Mouse (Mus musculus) heart, embryonic 12.5 days (tissue): ENCODE measurements around the gene Fmod. TPM values are rescaled to one million over a fixed set of nuclear protein-coding genes. Genes with fewer than 3 reads are reported as not detected.

Source experiments
- ATAC-seq: fragments of 200-750 bp; cut with Nextera tagmentation; 2 replicates; pipeline ENCODE4 v1.8.0; 2017; ENCODE audit warnings: moderate TSS enrichment, moderate library complexity; ENCODE audit not compliant: insufficient number of reproducible peaks, low FRiP score
- H3K27ac ChIP-seq: fragments of 300-500 bp; sonication (generic); 2 replicates; pipeline ENCODE4 v1.5.1; 2016; ENCODE audit warnings: mild to moderate bottlenecking, moderate library complexity; ENCODE audit not compliant: poor library complexity, severe bottlenecking
- H3K27me3 ChIP-seq: fragments of 300-500 bp; sonication (generic); replicated peaks from 2 replicates; pipeline ENCODE4 v1.6.1; 2016; ENCODE audit warnings: mild to moderate bottlenecking, moderate library complexity
- H3K36me3 ChIP-seq: fragments of 300-500 bp; sonication (generic); 2 replicates; pipeline ENCODE4 v1.6.1; 2016; ENCODE audit warnings: mild to moderate bottlenecking, moderate library complexity
- H3K4me1 ChIP-seq: fragments of 300-500 bp; sonication (generic); replicated peaks from 2 replicates; pipeline ENCODE4 v1.6.1; 2016; ENCODE audit warnings: mild to moderate bottlenecking
- H3K4me2 ChIP-seq: fragments of 300-500 bp; sonication (generic); 2 replicates; pipeline ENCODE4 v1.6.1; 2016; ENCODE audit warnings: mild to moderate bottlenecking, moderate library complexity
- H3K4me3 ChIP-seq: fragments of 300-500 bp; sonication (generic); 2 replicates; pipeline ENCODE4 v1.5.1; 2016; ENCODE audit warnings: mild to moderate bottlenecking
- H3K9ac ChIP-seq: fragments of 300-500 bp; sonication (generic); 2 replicates; pipeline ENCODE4 v1.6.1; 2016; ENCODE audit warnings: mild to moderate bottlenecking, moderate library complexity
- H3K9me3 ChIP-seq: fragments of 300-500 bp; sonication (generic); replicated peaks from 2 replicates; pipeline ENCODE4 v1.6.1; 2016; ENCODE audit warnings: mild to moderate bottlenecking, moderate library complexity
- WGBS: fragments of 180-500 bp; shearing (Covaris S2); methylation state at CpG from one replicate; pipeline ENCODE4 v1.1.7; 2016; 5-methylcytosine and 5-hydroxymethylcytosine counted together
- polyA plus RNA-seq: library from polyadenylated mRNA; unstranded; fragments of >200 nt; fragmentation: Nextera tagmentation; extraction: Ambion mirVana; gene quantifications from 2 replicates; pipeline ENCODE4 v1.2.1, GENCODE M21; 2016

The Fmod gene
- polyA plus RNA-seq, 1 experiment from 2014 or later, result 15.7 TPM

DNA sequence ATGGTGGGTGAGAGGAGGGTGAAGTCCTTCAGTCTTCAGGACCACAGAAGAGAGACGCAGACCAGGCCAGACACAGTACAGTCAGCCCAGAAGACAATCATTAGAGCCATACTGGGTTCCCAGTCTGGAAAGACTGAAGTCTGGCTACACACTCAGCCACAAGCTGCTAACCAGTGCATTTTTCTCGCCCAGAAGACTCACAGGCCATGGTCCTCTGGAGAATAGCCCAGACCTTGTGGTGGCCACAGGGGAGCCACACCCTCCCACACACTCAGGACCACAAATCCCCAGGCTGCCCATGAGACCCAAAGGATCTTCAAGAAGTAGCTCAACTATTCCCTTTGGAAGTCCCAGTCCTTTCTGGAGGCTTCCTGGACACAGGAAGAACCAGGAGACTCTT lies 2.3 kb downstream of the Fmod start:
- H3K9me3 ChIP-seq, result no peaks in the 10 kb centered on the region
- no peak overlapping the region for H3K4me3 ChIP-seq
- H3K27ac ChIP-seq, result no peak overlapping the region
- peaks cover 32% of the 10 kb centered on the region for H3K4me1 ChIP-seq
- H3K36me3 ChIP-seq, result no peaks in the 10 kb centered on the region
- no peaks in the 10 kb centered on the region for H3K27me3 ChIP-seq
- no peak overlapping the region for H3K9ac ChIP-seq
- no peak overlapping the region for H3K4me2 ChIP-seq
- no peak for ATAC-seq
- WGBS, result 70% methylated on average over 2 of the region's 2 CpGs

DNA sequence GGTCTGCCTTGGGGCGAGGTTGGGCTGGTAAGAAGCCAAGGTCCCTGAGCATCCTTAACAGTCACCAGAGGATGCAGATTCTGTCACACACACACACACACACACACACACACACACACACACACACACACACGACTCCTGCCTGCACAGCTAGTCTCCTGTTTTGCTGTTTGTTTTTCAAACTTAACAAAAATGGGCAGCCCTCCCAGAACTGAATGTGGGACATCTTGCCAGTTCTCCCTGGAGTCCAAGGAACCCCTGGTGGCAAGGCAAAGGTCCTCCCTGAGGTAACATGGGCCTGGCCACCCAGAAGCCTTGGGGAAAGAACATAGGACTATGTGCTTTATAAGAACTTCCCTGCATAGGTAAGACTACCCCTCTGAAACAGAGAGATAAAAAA lies 4.8 kb downstream of the Fmod start:
- H3K27me3 ChIP-seq, result 0 out of 2 replicates have a peak, but pooled peaks cover 5% of the 10 kb centered on the region
- no peaks in the 10 kb centered on the region for H3K36me3 ChIP-seq
- H3K4me1 ChIP-seq, result peaks cover 33% of the 10 kb centered on the region
- no peak overlapping the region for H3K27ac ChIP-seq
- WGBS, result 69% methylated on average over 2 of the region's 2 CpGs
- no peak overlapping the region for H3K4me3 ChIP-seq
- H3K9me3 ChIP-seq, result no peaks in the 10 kb centered on the region
- H3K4me2 ChIP-seq, result no peak overlapping the region
- H3K9ac ChIP-seq, result no peak overlapping the region
- no peak for ATAC-seq

DNA sequence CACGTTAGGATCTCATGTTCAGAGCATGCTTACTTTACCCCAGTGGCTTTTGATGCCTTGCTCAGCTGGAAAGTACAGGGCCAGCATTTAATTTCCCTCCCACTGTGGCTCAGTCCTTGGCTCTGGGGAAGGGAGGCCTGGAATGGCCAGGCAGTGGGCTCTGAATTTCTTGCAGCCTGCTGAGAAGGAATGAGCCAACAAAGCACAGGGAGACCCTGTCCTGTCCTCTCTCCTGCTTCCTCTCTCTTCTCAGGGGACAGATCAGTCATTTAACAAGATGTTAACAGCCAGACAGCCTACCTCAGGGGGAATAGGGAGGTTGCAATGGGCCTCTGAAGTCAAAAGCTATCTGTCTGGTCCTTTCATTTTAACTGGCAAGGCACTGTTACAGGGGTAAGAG lies 5.3 kb downstream of the Fmod start:
- Histone ChIP-seq H3K27ac (no peak overlapping the region), H3K4me1 (peaks cover 31% of the 10 kb centered on the region), H3K4me3 (no peak overlapping the region), H3K9me3 (no peaks in the 10 kb centered on the region), H3K36me3 (no peaks in the 10 kb centered on the region), H3K4me2 (no peak overlapping the region), H3K9ac (no peak overlapping the region), H3K27me3 (peaks cover 8% of the 10 kb centered on the region; the same call in 1 of the 2 replicates)
- ATAC-seq, result no peak
- 62% methylated on average over 1 of the region's 1 CpGs for WGBS

DNA sequence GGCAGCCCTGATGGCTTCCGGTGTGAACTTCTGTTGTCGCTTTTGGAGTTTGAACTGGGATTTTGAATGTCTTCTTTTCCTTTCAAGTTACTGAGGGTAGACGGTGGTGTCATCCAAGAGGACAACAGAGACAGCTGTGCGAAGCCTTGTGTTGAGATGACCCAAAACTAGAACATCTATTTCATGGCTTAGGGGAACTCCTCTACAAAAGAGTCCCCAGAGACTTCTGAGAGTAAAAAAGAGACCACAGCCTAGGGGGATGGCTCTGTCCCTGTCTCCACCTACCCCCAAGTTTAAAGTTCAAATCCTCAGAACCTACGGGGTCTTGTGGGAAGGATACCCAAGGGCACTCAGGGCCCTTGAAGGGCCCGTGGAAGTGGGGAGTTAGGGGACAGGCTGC lies 7.8 kb downstream of the Fmod start:
- Histone ChIP-seq H3K4me2 (no peak overlapping the region), H3K4me3 (no peak overlapping the region), H3K9me3 (no peaks in the 10 kb centered on the region), H3K4me1 (peaks cover 26% of the 10 kb centered on the region), H3K27ac (no peak overlapping the region), H3K9ac (no peak overlapping the region; the same call in 1 of the 2 replicates), H3K27me3 (peaks cover 12% of the 10 kb centered on the region; the same call in 1 of the 2 replicates), H3K36me3 (no peaks in the 10 kb centered on the region)
- ATAC-seq, result no peak
- 78% methylated on average over 6 of the region's 6 CpGs for WGBS

- H3K9ac ChIP-seq, result peak overlapping the region; percentile 64
Observed at GRCm38 (mm10) chr1:134045971-134046370, 8.9 kb downstream of the Fmod start.

DNA sequence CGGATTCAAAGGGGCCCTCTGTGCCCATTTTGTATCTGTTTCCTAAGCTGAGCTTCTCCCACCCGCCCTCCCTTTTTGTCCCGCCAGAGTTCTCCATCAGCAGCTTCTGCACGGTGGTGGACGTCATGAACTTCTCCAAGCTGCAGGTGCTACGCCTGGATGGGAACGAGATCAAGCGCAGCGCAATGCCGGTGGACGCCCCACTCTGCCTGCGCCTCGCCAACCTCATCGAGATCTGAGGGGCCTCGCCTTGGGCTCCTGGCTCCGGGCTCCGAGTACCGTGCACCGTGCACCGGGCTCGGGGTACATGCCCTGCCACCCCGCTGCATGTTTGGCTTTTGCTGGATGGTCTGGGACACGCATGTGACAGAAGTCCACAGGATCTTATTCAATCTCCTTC lies 9.3 kb downstream of the Fmod start:
- H3K4me3 ChIP-seq, result peak overlapping the region; percentile 31
- H3K27me3 ChIP-seq, result peaks cover 17% of the 10 kb centered on the region; the same call in 1 of the 2 replicates
- H3K4me1 ChIP-seq, result peaks cover 26% of the 10 kb centered on the region
- peak overlapping the region; percentile 64 for H3K9ac ChIP-seq
- H3K9me3 ChIP-seq, result no peaks in the 10 kb centered on the region
- no peak overlapping the region for H3K27ac ChIP-seq
- H3K4me2 ChIP-seq, result peak overlapping the region; percentile 71
- ATAC-seq, result no peak
- H3K36me3 ChIP-seq, result no peaks in the 10 kb centered on the region
- WGBS, result 41% methylated on average over 23 of the region's 23 CpGs

More at GRCm38 (mm10) chr1:134045971-134046370, 8.9 kb downstream of the Fmod start:
- 10% methylated on average over 9 of the region's 9 CpGs for WGBS
- Histone ChIP-seq H3K9me3 (no peaks in the 10 kb centered on the region), H3K4me1 (peaks cover 26% of the 10 kb centered on the region), H3K27ac (no peak overlapping the region), H3K27me3 (peaks cover 17% of the 10 kb centered on the region; the same call in 1 of the 2 replicates), H3K36me3 (no peaks in the 10 kb centered on the region), H3K4me3 (peak overlapping the region; percentile 31), H3K4me2 (peak overlapping the region; percentile 71)
- peak; percentile 47; the same call in 1 of the 2 replicates for ATAC-seq

DNA sequence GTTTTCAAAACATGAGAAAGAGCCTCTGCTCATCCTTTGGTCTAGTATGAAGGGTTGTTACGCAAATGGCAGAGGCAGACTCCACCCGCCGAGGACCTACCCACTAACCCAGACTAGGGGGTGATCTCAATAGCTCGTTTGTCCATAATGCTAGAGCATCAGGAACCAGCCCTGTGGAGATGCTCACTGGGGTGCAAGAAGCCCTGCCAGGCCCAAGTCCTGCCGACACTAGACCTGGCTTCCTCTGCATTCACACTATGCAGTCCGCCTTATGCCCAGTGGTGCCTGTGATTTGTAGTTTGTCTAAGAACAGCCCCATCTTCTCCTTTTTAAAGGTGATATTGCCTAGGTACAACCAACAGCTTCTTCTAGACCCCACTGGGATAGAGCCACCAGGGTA lies 10.4 kb downstream of the Fmod start:
- no peak overlapping the region for H3K27ac ChIP-seq
- ATAC-seq, result no peak

GRCm38 (mm10) chr1:134048759-134049158 lies 11.7 kb downstream of the Fmod start:
- no peak for ATAC-seq
- H3K9me3 ChIP-seq, result no peaks in the 10 kb centered on the region
- 2% methylated on average over 5 of the region's 5 CpGs for WGBS
- H3K36me3 ChIP-seq, result no peaks in the 10 kb centered on the region
- no peak overlapping the region for H3K27ac ChIP-seq
- no peak overlapping the region for H3K4me3 ChIP-seq
- H3K27me3 ChIP-seq, result peaks cover 17% of the 10 kb centered on the region; the same call in 1 of the 2 replicates
- H3K4me1 ChIP-seq, result peaks cover 10% of the 10 kb centered on the region; the same call in 1 of the 2 replicates
- H3K9ac ChIP-seq, result 0 out of 2 replicates have a peak overlapping the region, but pooled peaks have one; percentile 14
- H3K4me2 ChIP-seq, result no peak overlapping the region

More for the DNA sequence above, 10.4 kb downstream of the Fmod start:
- Histone ChIP-seq H3K4me1 (peaks cover 21% of the 10 kb centered on the region), H3K4me3 (no peak overlapping the region), H3K27me3 (peaks cover 17% of the 10 kb centered on the region; the same call in 1 of the 2 replicates), H3K4me2 (no peak overlapping the region), H3K9ac (no peak overlapping the region), H3K9me3 (no peaks in the 10 kb centered on the region), H3K36me3 (no peaks in the 10 kb centered on the region)
- 79% methylated on average over 6 of the region's 6 CpGs for WGBS

- Histone ChIP-seq H3K27ac (no peak overlapping the region), H3K27me3 (peaks cover 17% of the 10 kb centered on the region; the same call in 1 of the 2 replicates), H3K4me3 (no peak overlapping the region), H3K4me2 (no peak overlapping the region), H3K9me3 (no peaks in the 10 kb centered on the region), H3K9ac (no peak overlapping the region), H3K4me1 (peaks cover 8% of the 10 kb centered on the region; the same call in 1 of the 2 replicates), H3K36me3 (no peaks in the 10 kb centered on the region)
- WGBS, result 63% methylated on average over 6 of the region's 6 CpGs
- no peak for ATAC-seq
Observed at GRCm38 (mm10) chr1:134049542-134049941, 12.5 kb downstream of the Fmod start.

- H3K36me3 ChIP-seq, result no peaks in the 10 kb centered on the region
- H3K4me1 ChIP-seq, result peaks cover 9% of the 10 kb centered on the region; the same call in 1 of the 2 replicates
- H3K9me3 ChIP-seq, result no peaks in the 10 kb centered on the region
- peak; percentile 62 for ATAC-seq
- H3K9ac ChIP-seq, result no peak overlapping the region
- H3K27ac ChIP-seq, result no peak overlapping the region
- WGBS, result 7% methylated on average over 6 of the region's 6 CpGs
- H3K4me2 ChIP-seq, result no peak overlapping the region
- H3K4me3 ChIP-seq, result no peak overlapping the region
- 0 out of 2 replicates have a peak, but pooled peaks cover 5% of the 10 kb centered on the region for H3K27me3 ChIP-seq
Observed at GRCm38 (mm10) chr1:134053207-134053606, 16.2 kb downstream of the Fmod start.

DNA sequence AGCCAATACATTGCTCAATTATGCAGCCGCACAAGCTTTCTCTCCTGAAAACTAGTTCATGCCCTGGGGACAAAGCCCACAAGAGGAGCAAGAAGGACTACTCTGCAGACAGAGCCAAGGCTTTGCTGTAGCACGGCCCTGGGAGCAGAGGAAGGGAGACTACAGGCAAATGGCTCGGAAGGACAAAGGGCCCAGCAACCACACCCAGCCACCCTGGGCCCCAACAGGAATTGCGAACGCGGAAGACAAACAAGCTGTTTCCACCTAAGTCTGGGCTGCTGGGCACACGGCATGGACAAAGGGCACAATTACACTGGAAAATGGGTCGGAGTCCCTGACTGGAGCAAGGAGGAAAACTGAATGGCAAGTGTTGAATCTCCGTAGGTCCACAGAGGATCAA lies 18.0 kb downstream of the Fmod start:
- Histone ChIP-seq H3K4me3 (no peak overlapping the region), H3K27ac (no peak overlapping the region), H3K9ac (no peak overlapping the region), H3K9me3 (no peaks in the 10 kb centered on the region), H3K36me3 (no peaks in the 10 kb centered on the region), H3K4me2 (no peak overlapping the region), H3K4me1 (peaks cover 11% of the 10 kb centered on the region), H3K27me3 (0 out of 2 replicates have a peak, but pooled peaks cover 4% of the 10 kb centered on the region)
- peak; percentile 29; the same call in 1 of the 2 replicates for ATAC-seq
- WGBS, result 67% methylated on average over 9 of the region's 9 CpGs
